9 mouse cellular contexts compared by ENCODE assay signal in genomic region chr15:89622312-89622958, GRCm38 (mm10). TPM values are rescaled to one million over a fixed set of nuclear protein-coding genes. Genes with fewer than 3 reads are reported as not detected.
DNase-seq lines count a peak whose midpoint lies in the region; ATAC-seq and TF ChIP-seq lines count a peak whose summit lies in the region.
"Had no signal": no experiment of that assay in that cellular context is flagged by ENCODE, and none has a peak within 500 bp of the region (broad histone marks: within the 10 kb centered on the region; RNA-seq: fewer than 3 reads in every experiment).

No protein-coding gene starts in this region.

- H3K4me3 ChIP-seq in gastrocnemius, adult 2 months, result no peak overlapping the region
- H3K4me3 ChIP-seq in layer of hippocampus, adult 2 months, result no peak overlapping the region
- H3K4me3 ChIP-seq in midbrain, embryonic 12.5 days, result no peak overlapping the region

- no peak overlapping the region for H3K9ac ChIP-seq in midbrain, embryonic 12.5 days (replicated peaks)

- no peaks in the 10 kb centered on the region for H3K36me3 ChIP-seq in midbrain, embryonic 12.5 days

- TF ChIP-seq CTCF in gastrocnemius, adult 2 months (IDR thresholded peaks at IDR 0.05), result peak; percentile 67
- peak; percentile 90 for TF ChIP-seq CTCF in layer of hippocampus, adult 2 months (conservative IDR thresholded peaks at IDR 0.05)

- H3K4me2 ChIP-seq in midbrain, embryonic 12.5 days (replicated peaks), result no peak overlapping the region

- peak; percentile 77 for ATAC-seq in frontal cortex, adult (ENCODE audit: low TSS enrichment)
- ATAC-seq in midbrain, embryonic 12.5 days (ENCODE audit: low FRiP score, low read depth), result peak; percentile 52

- H3K27ac ChIP-seq in gastrocnemius, adult 2 months, result no peak overlapping the region
- H3K27ac ChIP-seq in layer of hippocampus, adult 2 months, result peak overlapping the region; percentile 65
- H3K27ac ChIP-seq in midbrain, embryonic 12.5 days (replicated peaks), result no peak overlapping the region

- no peaks in the 10 kb centered on the region for H3K9me3 ChIP-seq in midbrain, embryonic 12.5 days

- H3K4me1 ChIP-seq in midbrain, embryonic 12.5 days, result no peaks in the 10 kb centered on the region

- no peaks in the 10 kb centered on the region for H3K27me3 ChIP-seq in midbrain, embryonic 12.5 days

- WGBS in midbrain, embryonic 12.5 days, result 81% methylated on average over 12 of the region's 12 CpGs

- intact Hi-C loops in gastrocnemius, adult 2 months (cut with DNase I), result loop anchor here (5.0 kb wide), 1 partner anchor 595 kb away; no protein-coding TSS in a partner anchor
- intact Hi-C loops in gastrocnemius, postnatal 36 days (cut with DNase I), result loop anchor here (10.0 kb wide), 1 partner anchor 592 kb away; no protein-coding TSS in a partner anchor

- no peak for DNase-seq in gastrocnemius, adult 2 months
- no peak for DNase-seq in gastrocnemius, postnatal 36 days
- peak; percentile 63 for DNase-seq in ES-CJ7 (ENCODE audit: low read depth, low spot score)
- peak; percentile 18 for DNase-seq in cerebellum, adult 9-10 months
- DNase-seq in layer of hippocampus, adult 2 months (ENCODE audit: low spot score in 2 of 2), result peak; percentile 50 to 63
- DNase-seq in thymus, postnatal 0 days (ENCODE audit: low spot score), result peak; percentile 35

RNA-seq across cellular contexts. Expression of gene Rabl2, which starts 30.7 kb away (rescaled TPM):
- 1 to 10 TPM; 2.3 to 2.7 TPM for total RNA-seq in gastrocnemius, adult 2 months (2021)
- 1 to 10 TPM; 1.8 to 3.1 TPM for total RNA-seq in gastrocnemius, postnatal 36 days (2021)
- total RNA-seq in layer of hippocampus, adult 2 months (2021), result 10 to 100 TPM; 29.6 to 29.9 TPM
- 70.5 and 77.8 TPM in 2 replicates for polyA plus RNA-seq in midbrain, embryonic 12.5 days (2016; fragmentation: Nextera tagmentation; extraction: Ambion mirVana)
- 13.0 and 15.7 TPM in 2 replicates for polyA plus RNA-seq in thymus, postnatal 0 days (2015; fragmentation: Nextera tagmentation; extraction: Ambion mirVana)

RNA-seq across cellular contexts. Expression of gene Acr, which starts 54.3 kb away (rescaled TPM):
- under 1 TPM in 1 of 2 experiments, not detected in 1; 0.23 TPM for total RNA-seq in gastrocnemius, adult 2 months (2021)
- under 1 TPM; 0.28 to 0.30 TPM for total RNA-seq in gastrocnemius, postnatal 36 days (2021)
- total RNA-seq in layer of hippocampus, adult 2 months (2021), result 1 to 10 TPM in 1 of 2 experiments, under 1 TPM in 1; 0.92 to 1.3 TPM
- 0.74 and 1.3 TPM in 2 replicates for polyA plus RNA-seq in midbrain, embryonic 12.5 days (2016; fragmentation: Nextera tagmentation; extraction: Ambion mirVana)
- polyA plus RNA-seq in thymus, postnatal 0 days (2015; fragmentation: Nextera tagmentation; extraction: Ambion mirVana), result not detected in 2 replicates
- polyA plus RNA-seq: liver, embryonic 16.5 days had no signal

Comparison
In these comparisons a context has a peak if more than half of its experiments do, and no peak if none do; other contexts are left out.
1. DNase-seq: peak in ES-CJ7 (single experiment), cerebellum, adult 9-10 months (single experiment), layer of hippocampus, adult 2 months (2 of 2) and thymus, postnatal 0 days (single experiment); none in gastrocnemius, adult 2 months (single experiment) and gastrocnemius, postnatal 36 days (0 of 2).
2. RNA of gene Rabl2, which starts 30.7 kb away (total RNA-seq): 29.6 to 29.9 TPM in layer of hippocampus, adult 2 months; 1.8 to 3.1 TPM in gastrocnemius, postnatal 36 days and 2.3 to 2.7 TPM in gastrocnemius, adult 2 months; every median in the first group is over 4 times any median in the second.